ENCODE assay signal across 8 mouse cellular contexts in the genomic region with DNA sequence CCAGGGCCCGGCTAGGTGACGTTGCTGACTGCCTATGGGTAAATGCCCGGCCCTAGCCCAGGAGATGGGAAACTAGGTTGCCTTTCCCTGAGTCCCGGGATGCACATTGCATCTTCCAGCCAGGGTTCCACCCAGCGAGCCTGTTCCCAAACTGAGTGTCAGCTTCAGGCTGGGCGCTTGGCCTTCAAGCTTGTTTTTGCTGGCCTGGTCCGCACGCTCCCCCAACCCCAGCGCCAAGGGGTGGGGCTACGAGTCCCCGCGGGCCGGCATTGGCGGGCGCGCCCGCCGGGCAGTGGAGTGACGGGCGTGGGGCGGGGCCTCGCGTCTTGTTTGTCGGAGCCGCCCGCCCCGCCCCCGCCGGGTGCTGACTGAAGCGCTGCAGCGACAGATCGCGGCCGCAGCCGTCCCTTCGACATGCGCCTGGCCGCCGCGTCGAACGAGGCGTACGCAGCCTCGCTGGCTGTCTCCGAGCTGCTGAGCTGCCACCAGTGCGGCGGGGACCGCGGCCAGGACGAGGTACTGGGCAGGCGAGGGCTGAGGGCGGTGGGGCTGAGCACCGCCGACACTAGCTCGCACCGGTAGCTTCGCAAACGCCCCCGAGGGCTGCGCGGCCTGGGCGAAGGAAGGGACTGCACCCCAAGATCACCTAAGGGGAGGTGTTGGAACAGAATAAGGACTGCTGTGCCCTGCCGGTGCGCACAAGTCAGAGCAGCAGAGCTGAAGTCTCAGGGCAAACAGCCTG.
DNase-seq lines count a peak whose midpoint lies in the region; ATAC-seq and TF ChIP-seq lines count a peak whose summit lies in the region.

No protein-coding gene starts in this region.

- peak overlapping the region; percentile 91 for H3K9ac ChIP-seq in MEL (ENCODE audit: control insufficient read depth, low read depth, low read length, poor library complexity, severe bottlenecking)
- H3K9ac ChIP-seq in forebrain, embryonic 16.5 days (replicated peaks; ENCODE audit: low read depth, low read length): peak overlapping the region; percentile 91
- peak overlapping the region; percentile 88 for H3K9ac ChIP-seq in neural tube, embryonic 15.5 days (replicated peaks)

- H3K4me1 ChIP-seq in MEL (ENCODE audit: control insufficient read depth in 1 of 2, insufficient read depth in 2 of 2, low read length in 2 of 2): peaks cover 4 to 8% of the 10 kb centered on the region in 2 experiments; a peak in 3 of 4 replicates
- H3K4me1 ChIP-seq in forebrain, embryonic 16.5 days (replicated peaks; ENCODE audit: control insufficient read depth, insufficient read depth, low read length): peaks cover 8% of the 10 kb centered on the region
- peaks cover 13% of the 10 kb centered on the region for H3K4me1 ChIP-seq in lung, adult 2 months (ENCODE audit: control insufficient read depth, insufficient read depth, low read length)
- peaks cover 21% of the 10 kb centered on the region for H3K4me1 ChIP-seq in neural tube, embryonic 15.5 days

- ATAC-seq in forebrain, embryonic 16.5 days: peak; percentile 98
- ATAC-seq in neural tube, embryonic 15.5 days (ENCODE audit: low FRiP score): peak; percentile 98

- DNase-seq in MEL (ENCODE audit: low read depth, low spot score): peak; percentile 96
- DNase-seq in cerebellum, adult 18-20 months: peak; percentile 97 to 98
- peak; percentile 94 to 96 for DNase-seq in heart, postnatal 36 days
- peak; percentile 91 to 94 for DNase-seq in layer of hippocampus, adult 2 months (ENCODE audit: low spot score in 2 of 2)
- peak; percentile 88 for DNase-seq in lung, adult 2 months
- peak; percentile 99 for DNase-seq in testis, postnatal 10 days (ENCODE audit: low spot score)

- H3K36me3 ChIP-seq in MEL (ENCODE audit: control insufficient read depth in 1 of 2, insufficient read depth in 2 of 2, low read length in 2 of 2): peaks cover 0 to 9% of the 10 kb centered on the region in 2 experiments; a peak in 2 of 4 replicates
- no peaks in the 10 kb centered on the region for H3K36me3 ChIP-seq in forebrain, embryonic 16.5 days (ENCODE audit: control insufficient read depth, insufficient read depth)
- no peaks in the 10 kb centered on the region for H3K36me3 ChIP-seq in neural tube, embryonic 15.5 days

- TF ChIP-seq EP300 in MEL (IDR thresholded peaks at IDR 0.05; ENCODE audit: low read depth in 1 of 2, low read length in 2 of 2): no peak

- TF ChIP-seq RAD21 in MEL (IDR thresholded peaks at IDR 0.05; ENCODE audit: low read depth, low read length): no peak

- peak overlapping the region; percentile 94 to 97 for H3K4me3 ChIP-seq in MEL (ENCODE audit: control insufficient read depth in 1 of 2, insufficient read depth in 1 of 2, low read depth in 2 of 2, low read length in 2 of 2)
- peak overlapping the region; percentile 66 for H3K4me3 ChIP-seq in forebrain, embryonic 16.5 days (replicated peaks; ENCODE audit: low read length)
- H3K4me3 ChIP-seq in layer of hippocampus, adult 2 months: peak overlapping the region; percentile 85
- peak overlapping the region; percentile 88 for H3K4me3 ChIP-seq in lung, adult 2 months (replicated peaks; ENCODE audit: extremely low read depth, low read depth, low read length)
- H3K4me3 ChIP-seq in neural tube, embryonic 15.5 days (replicated peaks): peak overlapping the region; percentile 84

- TF ChIP-seq POLR2A in MEL (IDR thresholded peaks at IDR 0.05; ENCODE audit: control insufficient read depth in 1 of 2, insufficient read depth in 1 of 2, low read depth in 1 of 2, low read length in 2 of 2, poor library complexity in 1 of 2): peak; percentile 59 to 83; a peak in 3 of 4 replicates
- peak; percentile 59; the same call in 1 of the 2 replicates for TF ChIP-seq POLR2A in lung, adult 2 months (IDR thresholded peaks at IDR 0.05; ENCODE audit: borderline replicate concordance, extremely low read depth, low read depth, low read length)

- H3K9me3 ChIP-seq in MEL (replicated peaks; ENCODE audit: insufficient read depth, low read length): no peaks in the 10 kb centered on the region
- H3K9me3 ChIP-seq in forebrain, embryonic 16.5 days (ENCODE audit: control insufficient read depth, low read length): no peaks in the 10 kb centered on the region
- H3K9me3 ChIP-seq in neural tube, embryonic 15.5 days (replicated peaks): no peaks in the 10 kb centered on the region

- WGBS in forebrain, embryonic 16.5 days: under 1% methylated on average over 65 of the region's 65 CpGs
- under 1% methylated on average over 65 of the region's 65 CpGs for WGBS in lung, adult 2 months
- WGBS in neural tube, embryonic 15.5 days: under 1% methylated on average over 65 of the region's 65 CpGs

- H3K27ac ChIP-seq in MEL (ENCODE audit: control insufficient read depth, low read depth, low read length): peak overlapping the region; percentile 83
- peak overlapping the region; percentile 93 for H3K27ac ChIP-seq in forebrain, embryonic 16.5 days (ENCODE audit: low read length)
- H3K27ac ChIP-seq in layer of hippocampus, adult 2 months: peak overlapping the region; percentile 100
- peak overlapping the region; percentile 97 for H3K27ac ChIP-seq in neural tube, embryonic 15.5 days (replicated peaks)

- intact Hi-C loops in heart, postnatal 36 days (cut with DNase I): loop anchor here (1.0 kb wide), 1 partner anchor 47 kb away; no protein-coding TSS in a partner anchor

- TF ChIP-seq CTCF in MEL (IDR thresholded peaks at IDR 0.05 in 2 of 3, conservative IDR thresholded peaks at IDR 0.05 in 1 of 3; ENCODE audit: control insufficient read depth in 1 of 3, insufficient read depth in 1 of 3, low read depth in 2 of 3, low read length in 3 of 3, poor library complexity in 1 of 3, severe bottlenecking in 1 of 3): no peak
- TF ChIP-seq CTCF in layer of hippocampus, adult 2 months (conservative IDR thresholded peaks at IDR 0.05): no peak; the same call in 1 of the 2 replicates
- no peak for TF ChIP-seq CTCF in lung, adult 2 months (IDR thresholded peaks at IDR 0.05; ENCODE audit: insufficient read depth, low read length)

- H3K79me2 ChIP-seq in MEL (ENCODE audit: control insufficient read depth, insufficient read depth, low read length, poor library complexity): peaks cover 12% of the 10 kb centered on the region

- H3K27me3 ChIP-seq in MEL (ENCODE audit: control insufficient read depth in 1 of 2, insufficient read depth in 2 of 2, low read length in 2 of 2): no peaks in the 10 kb centered on the region
- H3K27me3 ChIP-seq in forebrain, embryonic 16.5 days (replicated peaks; ENCODE audit: control insufficient read depth, insufficient read depth, low read length): no peaks in the 10 kb centered on the region
- no peaks in the 10 kb centered on the region for H3K27me3 ChIP-seq in neural tube, embryonic 15.5 days (replicated peaks)

- H3K4me2 ChIP-seq in forebrain, embryonic 16.5 days (ENCODE audit: low read length): peak overlapping the region; percentile 62
- H3K4me2 ChIP-seq in neural tube, embryonic 15.5 days: peak overlapping the region; percentile 71

TF ChIP-seq in MEL, 35 proteins besides CTCF, POLR2A, EP300 and RAD21:
- TF ChIP-seq HCFC1 (IDR thresholded peaks at IDR 0.05; ENCODE audit: low read depth, low read length) (no peak; the same call in none of the 2 replicates), USF1 (IDR thresholded peaks at IDR 0.05; ENCODE audit: low read depth, low read length) (no peak), NELFE (IDR thresholded peaks at IDR 0.05; ENCODE audit: low read depth, low read length) (peak; percentile 73), ZMIZ1 (IDR thresholded peaks at IDR 0.05; ENCODE audit: low read depth, low read length) (peak; percentile 67; the same call in 1 of the 2 replicates), MAX (IDR thresholded peaks at IDR 0.05; ENCODE audit: low read length) (no peak; the same call in 1 of the 2 replicates), TBP (IDR thresholded peaks at IDR 0.05; ENCODE audit: low read depth, low read length) (0 out of 2 replicates have a peak, but pooled peaks have one; percentile 37), POLR2AphosphoS5 (IDR thresholded peaks at IDR 0.05; ENCODE audit: borderline replicate concordance, low read depth, low read length) (peak; percentile 66; the same call in 1 of the 2 replicates), NRF1 (IDR thresholded peaks at IDR 0.05; ENCODE audit: insufficient read depth, low read depth, low read length, poor library complexity, severe bottlenecking) (peak; percentile 61; the same call in 1 of the 2 replicates), UBTF (IDR thresholded peaks at IDR 0.05; ENCODE audit: borderline replicate concordance, insufficient read depth, low read depth, low read length) (0 out of 2 replicates have a peak, but pooled peaks have one; percentile 34), TCF12 (IDR thresholded peaks at IDR 0.05; ENCODE audit: low read depth, low read length) (peak; percentile 43), ZKSCAN1 (IDR thresholded peaks at IDR 0.05; ENCODE audit: low read depth, low read length) (no peak), SIN3A (IDR thresholded peaks at IDR 0.05; ENCODE audit: low read length) (0 out of 2 replicates have a peak, but pooled peaks have one; percentile 38)
TF ChIP-seq in MEL: peak in this region for 8.

Comparison
In these comparisons a context has a peak if more than half of its experiments do, and no peak if none do; other contexts are left out.
1. Peak in every context shown above with its lines: DNase-seq, ATAC-seq, H3K4me3 ChIP-seq and H3K27ac ChIP-seq.